Mouse (Mus musculus): ENCODE data around the gene Parp3.

Gene Parp3

GRCm38 (mm10) chr9:106457163-106457559 lies 19.6 kb downstream of the Parp3 start:
- DNase-seq (ENCODE audit: low read depth, low spot score) = no peak

- no peak for DNase-seq (ENCODE audit: low read depth, low spot score)
These were observed 20.2 kb downstream of the Parp3 start for GRCm38 (mm10) chr9:106456325-106457162.

GRCm38 (mm10) chr9:106454888-106455681 lies 21.7 kb downstream of the Parp3 start:
- DNase-seq (ENCODE audit: low read depth, low spot score) = no peak

GRCm38 (mm10) chr9:106454071-106454761 lies 22.5 kb downstream of the Parp3 start:
- DNase-seq (ENCODE audit: low read depth, low spot score) = no peak

- DNase-seq (ENCODE audit: low read depth, low spot score) = no peak
These were observed 23.3 kb downstream of the Parp3 start, which contains the start of gene Pcbp4 for GRCm38 (mm10) chr9:106453271-106454070. Pcbp4 (plus strand) TSS chr9:106453291.

GRCm38 (mm10) chr9:106452821-106453220 lies 23.9 kb downstream of the Parp3 start:
- no peak for DNase-seq (ENCODE audit: low read depth, low spot score)

- DNase-seq (ENCODE audit: low read depth, low spot score) = no peak
These were observed 24.4 kb downstream of the Parp3 start for GRCm38 (mm10) chr9:106452351-106452750.

- DNase-seq (ENCODE audit: low read depth, low spot score) = no peak
These were observed 24.9 kb downstream of the Parp3 start for GRCm38 (mm10) chr9:106451899-106452298.

- DNase-seq (ENCODE audit: low read depth, low spot score) = no peak
These were observed 25.5 kb downstream of the Parp3 start for GRCm38 (mm10) chr9:106451298-106451697.

GRCm38 (mm10) chr9:106450661-106451060 lies 26.1 kb downstream of the Parp3 start:
- no peak for DNase-seq (ENCODE audit: low read depth, low spot score)

GRCm38 (mm10) chr9:106449947-106450346 lies 26.8 kb downstream of the Parp3 start:
- DNase-seq (ENCODE audit: low read depth, low spot score) = no peak

GRCm38 (mm10) chr9:106448498-106449031 lies 28.2 kb downstream of the Parp3 start:
- DNase-seq (ENCODE audit: low read depth, low spot score) = no peak

GRCm38 (mm10) chr9:106447951-106448350 lies 28.8 kb downstream of the Parp3 start:
- DNase-seq (ENCODE audit: low read depth, low spot score) = no peak

GRCm38 (mm10) chr9:106447348-106447747 lies 29.4 kb downstream of the Parp3 start, which contains the start of the genes Abhd14b and Abhd14a:
Abhd14b (plus strand) TSS chr9:106447459.
Abhd14a (minus strand) TSS chr9:106447678.
- DNase-seq (ENCODE audit: low read depth, low spot score) = peak; percentile 81

- DNase-seq (ENCODE audit: low read depth, low spot score) = no peak
These were observed 31.9 kb downstream of the Parp3 start for GRCm38 (mm10) chr9:106444836-106445235.

GRCm38 (mm10) chr9:106442680-106443079 lies 34.1 kb downstream of the Parp3 start:
- no peak for DNase-seq (ENCODE audit: low read depth, low spot score)

- DNase-seq (ENCODE audit: low read depth, low spot score) = no peak
These were observed 40.2 kb downstream of the Parp3 start for GRCm38 (mm10) chr9:106436566-106436965.

GRCm38 (mm10) chr9:106433389-106433788 lies 43.4 kb downstream of the Parp3 start:
- no peak for DNase-seq (ENCODE audit: low read depth, low spot score)

GRCm38 (mm10) chr9:106430015-106430264 lies 46.8 kb downstream of the Parp3 start:
- DNase-seq (ENCODE audit: low read depth, low spot score) = no peak

- DNase-seq (ENCODE audit: low read depth, low spot score) = peak; percentile 96
These were observed 47.3 kb downstream of the Parp3 start, which contains the start of gene Rpl29 for GRCm38 (mm10) chr9:106429221-106430014. Rpl29 (plus strand) TSS chr9:106429454.

Data from embryo, embryonic 11.5 days (tissue).